Mouse (Mus musculus) neural tube, embryonic 12.5 days (tissue): ENCODE data around the gene Kirrel3. TPM values are rescaled to one million over a fixed set of nuclear protein-coding genes. Genes with fewer than 3 reads are reported as not detected.

Source experiments
- ATAC-seq: fragments of 200-750 bp; cut with Nextera tagmentation; 2 replicates; pipeline ENCODE4 v1.8.0; 2017; ENCODE audit warnings: low read depth, mild to moderate bottlenecking, moderate TSS enrichment, moderate library complexity; ENCODE audit not compliant: low FRiP score
- H3K27ac ChIP-seq: fragments of 300-500 bp; sonication (generic); 2 replicates; pipeline ENCODE4 v1.5.1; 2016
- H3K27me3 ChIP-seq: fragments of 300-500 bp; sonication (generic); replicated peaks from 2 replicates; pipeline ENCODE4 v1.6.1; 2016; ENCODE audit warnings: mild to moderate bottlenecking
- H3K36me3 ChIP-seq: fragments of 300-500 bp; sonication (generic); 2 replicates; pipeline ENCODE4 v1.6.1; 2016; ENCODE audit warnings: mild to moderate bottlenecking
- H3K4me1 ChIP-seq: fragments of 300-500 bp; sonication (generic); 2 replicates; pipeline ENCODE4 v1.6.1; 2016
- H3K4me2 ChIP-seq: fragments of 300-500 bp; sonication (generic); replicated peaks from 2 replicates; pipeline ENCODE4 v1.6.1; 2016; ENCODE audit warnings: mild to moderate bottlenecking
- H3K4me3 ChIP-seq: fragments of 300-500 bp; sonication (generic); 2 replicates; pipeline ENCODE4 v1.5.1; 2016
- H3K9ac ChIP-seq: fragments of 300-500 bp; sonication (generic); 2 replicates; pipeline ENCODE4 v1.6.1; 2016; ENCODE audit warnings: mild to moderate bottlenecking
- H3K9me3 ChIP-seq: fragments of 300-500 bp; sonication (generic); 2 replicates; pipeline ENCODE4 v1.6.1; 2016; ENCODE audit warnings: mild to moderate bottlenecking
- WGBS: fragments of 180-500 bp; shearing (Covaris S2); methylation state at CpG from one replicate; pipeline ENCODE4 v1.1.7; 2016; 5-methylcytosine and 5-hydroxymethylcytosine counted together
- polyA plus RNA-seq: library from polyadenylated mRNA; unstranded; fragments of >200 nt; fragmentation: Nextera tagmentation; extraction: Ambion mirVana; gene quantifications from 2 replicates; pipeline ENCODE4 v1.2.1, GENCODE M21; 2016

Kirrel3 gene
- polyA plus RNA-seq, 1 experiment from 2014 or later: 12.7 TPM

DNA sequence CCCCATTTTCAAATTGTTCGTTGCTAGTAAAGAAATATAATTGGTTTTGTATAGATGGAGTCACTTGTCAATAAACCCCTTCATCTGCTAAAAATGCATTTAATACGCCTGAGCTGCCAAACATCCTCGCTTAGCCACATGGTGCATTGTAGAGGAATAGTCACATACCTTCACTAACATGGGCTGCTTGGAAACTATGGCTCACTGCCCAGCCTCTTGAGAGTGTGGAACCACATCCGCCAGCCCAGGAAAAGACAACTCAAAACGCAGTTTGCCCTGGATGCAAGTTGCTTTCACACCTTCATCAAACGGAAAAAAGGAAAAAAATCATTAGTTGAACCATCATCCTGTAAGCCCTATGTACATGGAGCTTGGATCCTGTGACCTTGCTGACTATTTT is 472.0 kb downstream of the Kirrel3 start:
- no peak for ATAC-seq
- Histone ChIP-seq H3K27me3 (no peaks in the 10 kb centered on the region), H3K36me3 (no peaks in the 10 kb centered on the region), H3K4me1 (no peaks in the 10 kb centered on the region), H3K9me3 (no peaks in the 10 kb centered on the region), H3K4me2 (no peak overlapping the region), H3K27ac (no peak overlapping the region), H3K9ac (no peak overlapping the region), H3K4me3 (no peak overlapping the region)
- WGBS: 83% methylated on average over 6 of the region's 6 CpGs

DNA sequence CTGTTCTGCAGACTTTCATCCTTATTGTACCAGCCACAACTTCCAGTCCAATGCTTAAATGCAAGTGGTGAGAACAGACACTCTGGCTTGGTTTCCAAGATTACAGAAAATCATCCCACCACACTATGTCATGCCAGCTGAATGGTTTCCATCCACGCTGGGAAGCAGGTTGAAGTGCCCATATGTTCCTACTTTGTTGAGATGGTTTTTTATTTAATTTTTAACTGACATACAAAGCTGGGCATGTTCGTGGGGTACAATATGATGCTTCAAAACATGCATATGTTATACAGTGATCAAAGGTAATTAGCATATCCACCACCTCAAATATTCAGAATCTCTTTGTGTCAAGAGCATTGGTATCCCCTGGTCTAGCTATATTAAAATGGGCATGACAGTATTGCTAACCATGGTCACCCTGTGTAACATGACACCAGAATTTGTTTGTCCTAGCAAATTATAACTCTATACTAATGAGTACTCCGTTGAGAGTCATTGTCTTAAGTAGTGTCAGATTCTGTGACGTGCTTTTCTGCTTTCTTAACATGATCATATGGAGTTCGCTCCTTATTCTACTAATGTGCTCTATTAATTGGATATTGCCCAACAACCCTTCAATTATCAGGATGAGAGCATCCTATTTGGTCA is 472.6 kb downstream of the Kirrel3 start:
- H3K4me1 ChIP-seq: no peaks in the 10 kb centered on the region
- H3K4me3 ChIP-seq: no peak overlapping the region
- no peak overlapping the region for H3K4me2 ChIP-seq
- H3K36me3 ChIP-seq: no peaks in the 10 kb centered on the region
- no peaks in the 10 kb centered on the region for H3K9me3 ChIP-seq
- H3K9ac ChIP-seq: no peak overlapping the region
- ATAC-seq: no peak
- no peak overlapping the region for H3K27ac ChIP-seq
- WGBS: 80% methylated on average over 5 of the region's 5 CpGs
- no peaks in the 10 kb centered on the region for H3K27me3 ChIP-seq

DNA sequence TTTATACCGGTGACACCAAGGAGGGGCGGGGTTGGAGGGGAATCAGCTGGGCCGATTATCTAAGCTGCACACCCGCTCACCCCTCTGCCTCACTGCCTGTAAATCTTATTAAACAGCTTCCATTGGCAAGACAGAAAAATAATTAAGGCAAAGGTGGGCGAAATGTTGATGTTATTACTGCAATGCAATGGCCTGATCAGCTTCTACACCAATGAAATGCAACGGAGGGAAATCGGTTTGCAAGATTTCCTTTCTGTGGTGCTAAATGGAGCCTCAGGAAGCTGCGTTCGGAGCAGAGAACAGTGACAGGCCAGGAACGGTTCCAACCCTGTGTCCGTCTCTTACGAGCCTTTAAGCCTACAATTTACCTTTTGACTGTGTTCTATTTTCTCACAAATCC is 475.0 kb downstream of the Kirrel3 start:
- H3K4me2 ChIP-seq: no peak overlapping the region
- H3K27ac ChIP-seq: no peak overlapping the region
- no peak for ATAC-seq
- WGBS: 74% methylated on average over 12 of the region's 12 CpGs
- peaks cover 11% of the 10 kb centered on the region for H3K4me1 ChIP-seq
- H3K36me3 ChIP-seq: no peaks in the 10 kb centered on the region
- H3K9ac ChIP-seq: no peak overlapping the region
- H3K9me3 ChIP-seq: no peaks in the 10 kb centered on the region
- no peaks in the 10 kb centered on the region for H3K27me3 ChIP-seq
- H3K4me3 ChIP-seq: no peak overlapping the region

DNA sequence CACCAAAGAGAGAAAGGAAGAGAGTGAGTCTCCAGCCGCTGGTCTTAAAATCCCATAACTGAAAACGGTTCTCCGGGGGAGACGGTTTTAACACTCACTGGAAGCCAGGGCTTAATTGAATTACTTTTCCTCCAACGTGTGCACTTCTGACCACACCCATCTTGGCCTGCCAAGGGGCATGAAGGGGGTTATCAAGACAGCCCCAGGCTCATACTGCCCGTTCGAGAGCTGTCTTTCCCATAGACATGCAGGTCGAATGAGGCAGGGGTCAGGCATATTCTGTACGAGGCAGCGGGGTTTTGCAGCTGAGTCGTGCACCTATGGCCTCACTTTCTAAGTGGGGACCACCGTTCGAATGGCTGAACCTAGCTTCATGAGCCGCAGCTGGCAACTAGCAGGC is 475.5 kb downstream of the Kirrel3 start:
- H3K36me3 ChIP-seq: no peaks in the 10 kb centered on the region
- no peak for ATAC-seq
- H3K9me3 ChIP-seq: no peaks in the 10 kb centered on the region
- no peak overlapping the region for H3K9ac ChIP-seq
- no peaks in the 10 kb centered on the region for H3K27me3 ChIP-seq
- H3K4me3 ChIP-seq: no peak overlapping the region
- 70% methylated on average over 14 of the region's 14 CpGs for WGBS
- peaks cover 11% of the 10 kb centered on the region for H3K4me1 ChIP-seq
- H3K4me2 ChIP-seq: no peak overlapping the region
- no peak overlapping the region for H3K27ac ChIP-seq

DNA sequence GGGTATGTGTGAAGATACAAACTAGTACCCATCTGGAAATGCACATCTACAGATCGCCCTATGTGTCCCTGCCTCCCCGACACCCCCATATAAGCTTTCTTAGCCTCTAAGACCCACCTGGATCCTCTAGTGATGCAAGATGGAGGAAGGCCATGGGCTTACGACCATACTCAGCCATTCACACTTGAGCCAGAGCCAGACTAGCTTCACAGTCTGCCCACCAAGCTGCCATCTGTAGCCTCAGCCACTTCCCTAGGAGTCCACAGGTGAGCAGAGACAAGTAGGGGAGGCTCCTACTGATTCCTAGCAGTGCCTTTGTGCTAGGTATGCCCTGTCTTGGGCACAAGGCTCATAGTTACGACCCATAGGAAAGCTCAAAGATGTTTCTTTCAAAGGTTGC is 476.6 kb downstream of the Kirrel3 start:
- ATAC-seq: no peak
- no peaks in the 10 kb centered on the region for H3K27me3 ChIP-seq
- H3K9me3 ChIP-seq: no peaks in the 10 kb centered on the region
- peaks cover 11% of the 10 kb centered on the region for H3K4me1 ChIP-seq
- no peak overlapping the region for H3K27ac ChIP-seq
- no peaks in the 10 kb centered on the region for H3K36me3 ChIP-seq
- H3K4me2 ChIP-seq: no peak overlapping the region
- 95% methylated on average over 4 of the region's 4 CpGs for WGBS
- H3K4me3 ChIP-seq: no peak overlapping the region
- H3K9ac ChIP-seq: no peak overlapping the region

DNA sequence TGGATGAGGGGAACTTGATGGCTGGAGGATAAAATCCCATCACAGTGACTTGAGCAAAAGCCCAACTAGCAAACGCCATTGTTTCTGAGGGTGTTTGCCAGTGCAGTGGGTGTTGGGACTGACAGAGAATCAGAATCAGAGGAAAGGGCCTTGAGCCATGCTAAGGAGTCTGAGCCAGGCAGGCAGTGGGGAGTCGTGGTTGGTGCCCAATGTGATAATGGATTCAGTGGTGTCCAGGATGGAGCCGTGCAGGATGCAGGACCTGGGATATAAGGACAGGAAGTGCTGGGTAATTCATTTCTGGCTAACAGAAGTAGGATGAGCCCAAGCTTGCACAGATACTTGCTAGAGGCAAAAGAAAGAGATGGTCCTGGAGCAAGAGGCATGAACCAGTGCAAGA is 477.9 kb downstream of the Kirrel3 start:
- Histone ChIP-seq H3K4me1 (peaks cover 16% of the 10 kb centered on the region), H3K36me3 (no peaks in the 10 kb centered on the region), H3K4me3 (no peak overlapping the region), H3K9me3 (no peaks in the 10 kb centered on the region), H3K9ac (no peak overlapping the region), H3K4me2 (no peak overlapping the region), H3K27me3 (no peaks in the 10 kb centered on the region), H3K27ac (no peak overlapping the region)
- 82% methylated on average over 3 of the region's 3 CpGs for WGBS
- ATAC-seq: no peak

DNA sequence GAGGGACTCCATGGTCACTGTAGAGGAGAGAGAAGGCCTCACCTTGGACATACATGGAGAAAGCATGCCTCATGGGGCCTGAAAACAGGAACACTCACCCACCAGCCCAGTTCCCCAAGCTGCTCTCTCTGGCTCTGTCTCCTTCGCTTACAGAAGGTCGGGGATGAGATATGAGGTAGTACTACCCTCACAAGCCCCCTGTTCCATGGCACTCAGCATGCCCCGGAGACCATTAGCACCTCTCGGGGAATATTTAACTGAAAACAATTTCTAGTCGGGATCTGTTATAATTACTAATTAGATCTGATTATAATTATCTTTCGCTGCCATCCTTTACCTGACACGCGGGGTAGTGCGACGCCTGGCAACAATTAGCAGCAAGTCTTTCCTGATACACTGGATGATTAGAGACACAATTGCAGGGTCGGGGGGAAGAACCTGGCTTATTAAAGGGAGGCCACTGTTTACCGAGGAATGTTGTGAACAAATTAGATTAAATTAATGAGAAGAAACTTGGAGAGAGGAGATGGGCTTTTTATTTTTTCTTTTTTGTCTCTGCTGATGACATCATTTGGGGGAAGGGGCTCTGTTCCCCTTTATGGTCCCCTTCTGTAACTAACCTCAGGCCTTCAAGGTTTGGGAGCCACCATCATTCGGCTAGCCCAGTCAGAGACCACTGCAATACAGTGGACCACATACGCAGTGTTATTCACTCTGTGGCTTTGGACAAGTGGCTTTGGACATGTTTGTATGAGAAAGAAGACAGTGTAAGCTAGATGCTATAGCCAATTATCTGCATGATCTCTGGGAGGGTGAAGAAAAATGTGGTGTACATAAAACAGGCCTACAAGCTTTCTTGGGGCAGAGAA is 478.7 kb downstream of the Kirrel3 start:
- Histone ChIP-seq H3K27ac (peak overlapping the region; percentile 26; the same call in 1 of the 2 replicates), H3K27me3 (no peaks in the 10 kb centered on the region), H3K36me3 (no peaks in the 10 kb centered on the region), H3K9ac (no peak overlapping the region), H3K9me3 (no peaks in the 10 kb centered on the region), H3K4me3 (no peak overlapping the region), H3K4me2 (peak overlapping the region; percentile 30; the same call in 1 of the 2 replicates), H3K4me1 (peaks cover 16% of the 10 kb centered on the region)
- ATAC-seq: peak; percentile 45; the same call in 1 of the 2 replicates
- 69% methylated on average over 14 of the region's 14 CpGs for WGBS

DNA sequence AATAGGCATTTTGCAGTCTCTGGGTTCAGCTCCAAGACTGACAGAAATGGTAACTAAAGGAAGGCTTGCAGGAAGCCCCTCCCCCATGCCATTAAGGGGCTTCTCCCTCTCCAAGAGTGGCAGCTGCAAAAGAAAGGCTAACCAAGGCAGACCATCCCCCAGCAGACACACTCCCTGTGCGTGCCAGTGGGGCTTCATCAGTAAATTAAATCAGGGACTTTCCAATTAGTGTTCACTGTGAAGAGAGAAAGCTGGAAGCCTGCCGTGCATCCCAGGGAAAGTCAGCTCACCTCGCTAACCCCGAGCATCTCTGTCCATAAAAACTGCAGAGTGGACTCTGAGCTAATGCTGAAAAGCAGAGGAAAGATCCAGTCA is 479.3 kb downstream of the Kirrel3 start:
- WGBS: 17% methylated on average over 4 of the region's 4 CpGs
- Histone ChIP-seq H3K9ac (no peak overlapping the region), H3K9me3 (no peaks in the 10 kb centered on the region), H3K36me3 (no peaks in the 10 kb centered on the region), H3K4me2 (peak overlapping the region; percentile 30; the same call in 1 of the 2 replicates), H3K4me1 (peaks cover 16% of the 10 kb centered on the region), H3K27ac (peak overlapping the region; percentile 26; the same call in 1 of the 2 replicates), H3K4me3 (no peak overlapping the region), H3K27me3 (no peaks in the 10 kb centered on the region)
- ATAC-seq: peak; percentile 69

DNA sequence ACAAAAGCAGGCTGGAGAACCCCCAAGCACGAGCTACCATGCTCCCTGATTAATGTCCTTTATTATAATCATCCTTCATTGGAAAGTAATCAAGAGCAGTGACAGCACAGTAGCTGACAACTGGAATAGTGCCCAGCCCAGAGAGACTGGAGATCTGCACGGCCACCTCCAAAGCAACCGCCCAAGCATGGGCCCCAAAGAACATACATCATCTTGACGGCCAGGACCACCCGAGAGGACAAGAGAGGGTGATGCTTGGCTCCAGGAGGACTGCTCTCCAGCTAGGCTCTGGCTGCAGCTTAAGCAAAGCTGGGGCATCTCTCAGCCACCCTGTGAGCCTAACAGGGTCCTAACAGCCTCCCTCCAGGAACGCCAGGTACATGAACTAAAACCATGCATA is 482.1 kb downstream of the Kirrel3 start:
- no peak overlapping the region for H3K4me2 ChIP-seq
- peaks cover 16% of the 10 kb centered on the region for H3K4me1 ChIP-seq
- ATAC-seq: no peak
- no peaks in the 10 kb centered on the region for H3K36me3 ChIP-seq
- no peak overlapping the region for H3K9ac ChIP-seq
- H3K27me3 ChIP-seq: no peaks in the 10 kb centered on the region
- H3K4me3 ChIP-seq: no peak overlapping the region
- no peak overlapping the region for H3K27ac ChIP-seq
- H3K9me3 ChIP-seq: no peaks in the 10 kb centered on the region
- 40% methylated on average over 6 of the region's 6 CpGs for WGBS

DNA sequence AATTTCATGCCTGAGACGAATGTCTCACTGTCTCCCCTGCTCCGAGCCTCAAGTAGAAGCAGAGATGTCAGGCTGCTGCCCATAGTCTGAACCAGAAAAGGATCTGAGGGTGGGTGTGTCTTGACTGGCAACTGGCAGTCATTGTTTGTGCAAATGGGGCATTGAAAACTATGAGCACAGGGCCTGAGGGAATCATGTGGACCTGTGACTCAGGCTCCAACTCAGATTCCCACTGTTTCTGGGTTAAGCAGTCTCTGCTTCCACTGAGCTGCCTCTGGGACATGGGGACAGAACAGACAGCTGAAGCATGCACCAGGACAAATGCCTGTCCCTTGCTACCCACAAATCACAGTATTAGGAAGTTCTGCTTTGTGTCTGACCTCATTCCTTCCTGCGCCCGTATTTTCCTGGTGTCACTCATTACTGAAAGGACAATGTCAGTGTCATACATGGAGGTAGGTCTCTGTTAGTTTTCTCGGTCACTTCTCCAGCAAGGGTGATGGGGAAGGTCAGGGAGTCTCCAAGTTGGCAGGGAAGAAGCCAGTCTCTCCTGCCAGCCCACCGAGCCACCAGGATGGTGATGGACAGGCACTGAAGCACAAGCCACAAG is 484.3 kb downstream of the Kirrel3 start:
- ATAC-seq: no peak
- H3K4me1 ChIP-seq: peaks cover 11% of the 10 kb centered on the region
- H3K9me3 ChIP-seq: no peaks in the 10 kb centered on the region
- H3K27ac ChIP-seq: no peak overlapping the region
- no peak overlapping the region for H3K4me2 ChIP-seq
- H3K27me3 ChIP-seq: no peaks in the 10 kb centered on the region
- H3K36me3 ChIP-seq: no peaks in the 10 kb centered on the region
- H3K4me3 ChIP-seq: no peak overlapping the region
- WGBS: 71% methylated on average over 6 of the region's 6 CpGs
- no peak overlapping the region for H3K9ac ChIP-seq

DNA sequence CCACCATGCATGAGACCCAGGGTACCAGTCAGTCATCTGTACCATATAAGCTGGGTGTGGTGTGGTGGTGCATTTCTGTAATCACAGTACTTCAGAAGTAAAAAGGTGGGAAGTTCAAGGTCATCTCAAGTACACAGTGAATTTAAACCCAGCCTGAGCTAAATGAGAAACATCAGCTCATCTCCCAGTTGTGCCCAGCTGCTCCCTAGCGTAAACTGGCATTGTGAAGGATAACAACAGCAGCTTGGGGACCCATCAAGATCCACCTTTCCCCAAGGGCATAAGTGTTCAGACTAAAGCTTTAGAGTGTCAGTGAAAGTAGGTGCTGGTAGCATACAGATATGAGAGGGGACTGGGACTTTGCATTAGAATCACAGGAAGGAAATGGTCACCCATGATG is 488.6 kb downstream of the Kirrel3 start:
- 88% methylated on average over 1 of the region's 1 CpGs for WGBS
- no peak overlapping the region for H3K4me3 ChIP-seq
- no peaks in the 10 kb centered on the region for H3K27me3 ChIP-seq
- no peaks in the 10 kb centered on the region for H3K9me3 ChIP-seq
- H3K4me1 ChIP-seq: no peaks in the 10 kb centered on the region
- no peak for ATAC-seq
- no peak overlapping the region for H3K4me2 ChIP-seq
- H3K9ac ChIP-seq: no peak overlapping the region
- H3K36me3 ChIP-seq: no peaks in the 10 kb centered on the region
- no peak overlapping the region for H3K27ac ChIP-seq

DNA sequence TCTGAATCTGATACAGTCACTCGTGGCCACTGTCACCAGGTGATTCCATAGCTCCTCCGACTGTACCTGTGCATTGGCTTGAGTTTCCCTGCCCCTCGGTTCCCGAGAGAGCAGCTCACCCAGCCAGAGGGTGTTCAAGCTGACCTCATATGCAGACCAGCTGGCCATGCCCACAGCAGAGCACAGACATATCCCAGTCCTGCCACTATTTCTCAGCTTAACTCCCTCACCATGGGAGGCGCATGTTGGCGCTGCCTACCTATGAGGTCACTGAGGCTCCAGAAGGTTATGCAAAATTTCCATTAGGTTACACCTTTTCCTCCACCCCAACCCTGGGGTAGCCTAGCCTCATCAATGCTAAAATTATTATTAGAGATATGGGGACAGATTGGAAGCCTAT is 489.6 kb downstream of the Kirrel3 start:
- no peak overlapping the region for H3K4me3 ChIP-seq
- no peaks in the 10 kb centered on the region for H3K9me3 ChIP-seq
- no peaks in the 10 kb centered on the region for H3K36me3 ChIP-seq
- no peak overlapping the region for H3K4me2 ChIP-seq
- no peak for ATAC-seq
- no peaks in the 10 kb centered on the region for H3K27me3 ChIP-seq
- 90% methylated on average over 6 of the region's 6 CpGs for WGBS
- no peaks in the 10 kb centered on the region for H3K4me1 ChIP-seq
- H3K9ac ChIP-seq: no peak overlapping the region
- no peak overlapping the region for H3K27ac ChIP-seq
